Mouse (Mus musculus): ENCODE measurements at regions not wholly inside any gene's neighbourhood (a gene's known extent, or its start where the extent isn't known, plus 50 kb on each side); places are given as distances from the start of the nearest gene placed in this dataset.

DNA sequence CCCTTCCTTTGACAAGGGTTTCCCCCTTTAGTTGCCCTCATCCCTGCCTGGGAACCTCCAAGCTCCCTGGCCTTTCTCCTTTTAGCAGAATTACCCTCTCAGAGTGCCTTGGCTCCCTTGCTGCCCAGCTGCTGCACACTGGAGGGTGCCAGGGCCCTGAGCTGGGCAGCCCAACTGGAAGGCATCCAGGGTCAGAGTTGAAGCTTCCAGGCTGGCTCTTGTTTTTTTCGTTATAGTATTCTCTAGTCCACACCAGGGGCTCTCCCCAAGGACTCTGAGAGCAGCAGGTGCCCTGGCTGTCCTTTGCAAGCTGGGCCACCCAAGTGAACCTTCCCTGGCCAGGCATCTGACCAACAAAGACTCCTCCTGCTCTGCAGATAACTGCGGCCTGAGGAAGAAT lies 59.1 kb upstream of the Hdhd5 start:
- H3K27me3 ChIP-seq (ENCODE audit: poor library complexity, severe bottlenecking) = peaks cover 4% of the 10 kb centered on the region; the same call in 1 of the 2 replicates
- H3K27ac ChIP-seq = no peak overlapping the region
- H3K36me3 ChIP-seq (replicated peaks) = no peaks in the 10 kb centered on the region
- 56% methylated on average over 2 of the region's 2 CpGs for WGBS
- no peaks in the 10 kb centered on the region for H3K9me3 ChIP-seq
- H3K4me1 ChIP-seq = peaks cover 26% of the 10 kb centered on the region
- DNase-seq (ENCODE audit: extremely low spot score, low spot score) = no peak
- H3K4me3 ChIP-seq = no peak overlapping the region

DNA sequence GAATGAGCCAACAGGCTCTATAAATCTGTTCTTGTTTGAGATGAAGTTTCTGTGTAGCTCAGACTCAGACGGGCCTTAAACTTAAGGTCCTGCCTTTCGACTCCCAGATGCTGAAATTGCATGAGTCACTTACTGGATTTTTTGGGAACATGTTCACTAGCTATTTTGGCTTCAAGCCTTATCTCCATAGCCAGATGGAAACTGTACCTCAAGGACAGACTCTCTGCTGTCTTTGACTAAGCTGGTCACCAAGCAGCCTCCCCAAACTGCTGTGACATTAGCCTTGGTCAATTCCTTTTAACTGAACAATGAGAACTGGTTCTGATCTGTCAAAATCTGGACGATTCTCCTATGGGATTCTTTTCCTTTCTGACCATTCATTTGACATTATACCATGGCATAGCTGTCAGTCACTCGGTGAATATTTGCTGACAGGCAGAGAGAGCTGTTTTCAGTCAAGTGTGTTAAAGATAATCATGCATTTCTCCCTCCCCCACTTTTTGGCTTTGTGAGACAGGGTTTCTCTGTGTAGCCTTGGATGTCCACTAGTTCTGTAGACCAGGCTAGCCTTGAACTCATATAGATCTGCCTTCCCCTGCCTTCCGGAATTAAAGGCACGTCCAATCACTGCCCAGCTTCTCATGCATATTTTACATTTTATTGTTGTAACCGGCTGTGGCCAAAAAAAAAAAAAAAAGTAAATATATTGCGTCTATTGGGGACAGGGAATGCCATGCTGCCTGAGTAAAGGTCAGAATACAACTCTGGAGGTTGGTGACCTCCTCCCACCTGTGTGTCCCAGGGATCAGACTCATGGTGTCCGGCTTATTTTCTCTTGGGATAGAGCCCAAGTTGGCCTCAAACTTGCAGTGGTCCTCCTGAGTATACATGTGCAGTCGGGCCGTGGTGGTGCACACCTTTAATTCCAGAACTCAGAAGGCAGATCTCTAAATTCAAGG lies 57.9 kb upstream of the Hdhd5 start:
- WGBS = 92% methylated on average over 11 of the region's 11 CpGs
- Histone ChIP-seq H3K36me3 (replicated peaks) (no peaks in the 10 kb centered on the region), H3K9me3 (no peaks in the 10 kb centered on the region), H3K4me3 (no peak overlapping the region), H3K27ac (no peak overlapping the region), H3K4me1 (peaks cover 26% of the 10 kb centered on the region), H3K27me3 (ENCODE audit: poor library complexity, severe bottlenecking) (peaks cover 4% of the 10 kb centered on the region; the same call in 1 of the 2 replicates)
- DNase-seq (ENCODE audit: extremely low spot score, low spot score) = no peak

DNA sequence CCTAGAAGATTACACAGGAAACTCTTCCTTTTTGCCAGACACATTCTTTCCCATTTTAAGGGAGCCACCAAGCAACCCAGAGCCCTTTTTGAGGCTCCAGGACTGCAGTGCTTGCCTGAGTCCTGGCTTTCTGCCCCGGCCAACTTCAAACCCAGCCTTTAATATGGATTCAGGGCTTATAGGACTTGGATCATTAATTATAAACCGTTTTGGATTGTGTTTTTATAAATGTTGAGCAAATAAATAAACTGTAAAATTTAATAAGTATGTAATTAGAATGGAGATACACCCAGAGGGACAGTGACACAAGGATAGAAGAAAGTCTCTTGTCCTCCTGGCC lies 54.8 kb upstream of the Hdhd5 start:
- no peaks in the 10 kb centered on the region for H3K9me3 ChIP-seq
- H3K4me3 ChIP-seq = no peak overlapping the region
- H3K36me3 ChIP-seq (replicated peaks) = no peaks in the 10 kb centered on the region
- no peaks in the 10 kb centered on the region; the same call in 1 of the 2 replicates for H3K27me3 ChIP-seq (ENCODE audit: poor library complexity, severe bottlenecking)
- H3K27ac ChIP-seq = no peak overlapping the region
- H3K4me1 ChIP-seq = peaks cover 14% of the 10 kb centered on the region
- WGBS = 74% methylated on average over 2 of the region's 2 CpGs
- DNase-seq (ENCODE audit: extremely low spot score, low spot score) = no peak

DNA sequence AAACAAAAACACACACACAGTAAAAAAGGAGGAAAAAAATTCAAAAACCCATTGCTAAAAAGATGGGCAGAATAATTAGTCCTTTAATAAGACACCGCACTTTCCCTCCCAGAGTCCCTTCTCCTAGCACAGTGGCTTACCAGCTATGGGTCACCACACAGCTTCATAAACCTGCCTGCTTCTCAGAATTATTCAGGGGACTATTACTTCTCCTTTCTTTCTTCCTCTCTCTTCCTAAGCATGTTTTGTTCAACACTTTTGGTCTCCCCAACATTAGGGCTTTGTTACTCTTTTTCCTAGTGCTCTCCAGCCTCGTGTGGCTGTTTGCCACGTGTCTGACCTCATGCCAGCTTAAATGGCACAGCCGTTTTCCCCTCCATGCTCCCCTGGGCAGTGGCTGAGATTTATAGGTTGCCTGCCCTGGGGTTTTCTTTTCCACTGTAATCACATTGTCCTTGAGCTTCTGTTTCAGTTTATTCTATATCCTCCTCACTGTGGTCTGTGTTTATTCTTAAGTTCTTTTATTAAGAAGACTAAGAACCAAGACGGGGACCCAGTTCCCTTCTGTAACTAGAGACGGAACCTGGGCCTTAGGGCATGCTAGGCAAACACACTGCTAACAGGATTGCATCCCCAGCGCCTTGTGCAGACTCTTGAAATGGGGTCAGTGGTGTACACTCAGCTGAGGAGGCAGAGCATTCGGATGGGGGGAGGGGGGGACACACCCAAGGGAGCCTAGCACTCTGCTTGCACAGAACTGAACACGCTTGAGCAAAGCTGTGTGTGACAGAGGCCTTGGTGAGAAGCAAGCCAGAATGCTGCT lies 54.2 kb upstream of the Hdhd5 start:
- no peak overlapping the region for H3K27ac ChIP-seq
- no peak for DNase-seq (ENCODE audit: extremely low spot score, low spot score)
- WGBS = 59% methylated on average over 9 of the region's 9 CpGs

DNA sequence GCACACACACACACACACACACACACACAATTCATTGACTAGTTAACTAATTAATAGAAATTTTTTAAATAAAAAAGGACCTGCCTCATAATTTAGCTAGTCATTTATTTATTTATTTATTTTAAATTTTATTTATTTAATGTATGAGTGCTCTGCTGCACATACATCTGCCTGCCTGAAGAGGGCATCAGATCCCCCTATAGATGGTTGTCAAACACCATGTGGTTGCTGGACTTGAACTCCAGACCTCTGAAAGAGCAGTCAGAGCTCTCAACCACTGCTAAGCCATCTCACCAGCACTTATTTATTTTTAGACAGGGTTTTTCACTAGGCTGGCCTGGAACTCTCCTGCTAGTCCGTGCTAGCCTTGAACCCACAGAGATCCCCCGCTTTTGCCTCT lies 50.6 kb upstream of the Hdhd5 start:
- Histone ChIP-seq H3K36me3 (replicated peaks) (no peaks in the 10 kb centered on the region), H3K9me3 (no peaks in the 10 kb centered on the region), H3K27me3 (ENCODE audit: poor library complexity, severe bottlenecking) (peaks cover 16% of the 10 kb centered on the region), H3K4me1 (peaks cover 36% of the 10 kb centered on the region), H3K4me3 (no peak overlapping the region), H3K27ac (no peak overlapping the region)
- 91% methylated on average over 2 of the region's 2 CpGs for WGBS
- no peak for DNase-seq (ENCODE audit: extremely low spot score, low spot score)

More for the DNA sequence above, 54.2 kb upstream of the Hdhd5 start:
- no peaks in the 10 kb centered on the region; the same call in 1 of the 2 replicates for H3K27me3 ChIP-seq (ENCODE audit: poor library complexity, severe bottlenecking)
- H3K9me3 ChIP-seq = no peaks in the 10 kb centered on the region
- H3K36me3 ChIP-seq (replicated peaks) = no peaks in the 10 kb centered on the region
- H3K4me3 ChIP-seq = no peak overlapping the region
- peaks cover 20% of the 10 kb centered on the region for H3K4me1 ChIP-seq

Measured in forebrain, embryonic 10.5 days (tissue).